Mouse (Mus musculus) layer of hippocampus, adult 18-20 months (tissue): Measurements from ENCODE around the gene Nat8l. TPM values are rescaled to one million over a fixed set of nuclear protein-coding genes. Genes with fewer than 3 reads are reported as not detected.

Experiments used
- DNase-seq, 2 experiments: peaks; one replicate each; pipeline ENCODE4 v3.0.0; 2022; ENCODE audit warnings: low spot score in 2 of 2
- total RNA-seq, 2 experiments: library from RNA; stranded (reverse); gene quantifications; 2 replicates each; pipeline ENCODE4 v1.2.3; 2021

Nat8l gene
- total RNA-seq, 2 experiments from 2014 or later: 144 to 150 TPM

- DNase-seq: no peak
These were observed 5.6 kb downstream of the Nat8l start for GRCm38 (mm10) chr5:34001401-34001800.

DNA sequence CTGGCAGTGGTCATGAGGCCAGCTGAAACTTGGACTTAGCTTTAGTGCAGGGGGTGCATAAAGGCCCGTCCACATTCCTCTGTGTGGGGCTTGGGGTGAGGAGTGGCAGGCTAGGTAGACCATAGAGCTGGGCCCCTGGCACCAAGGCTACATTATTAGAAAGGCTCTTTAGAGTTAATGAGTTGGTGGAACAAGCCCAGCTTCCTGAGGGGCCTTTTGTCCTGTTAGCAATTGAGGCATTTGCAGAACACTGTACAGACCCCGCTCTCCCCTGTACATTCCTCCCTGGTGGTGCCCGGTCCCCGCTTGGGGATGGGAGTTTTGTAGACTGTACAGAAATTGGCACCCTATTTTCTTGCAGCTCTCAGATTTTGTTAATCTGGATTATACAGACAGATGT lies 6.9 kb downstream of the Nat8l start:
- no peak for DNase-seq

DNA sequence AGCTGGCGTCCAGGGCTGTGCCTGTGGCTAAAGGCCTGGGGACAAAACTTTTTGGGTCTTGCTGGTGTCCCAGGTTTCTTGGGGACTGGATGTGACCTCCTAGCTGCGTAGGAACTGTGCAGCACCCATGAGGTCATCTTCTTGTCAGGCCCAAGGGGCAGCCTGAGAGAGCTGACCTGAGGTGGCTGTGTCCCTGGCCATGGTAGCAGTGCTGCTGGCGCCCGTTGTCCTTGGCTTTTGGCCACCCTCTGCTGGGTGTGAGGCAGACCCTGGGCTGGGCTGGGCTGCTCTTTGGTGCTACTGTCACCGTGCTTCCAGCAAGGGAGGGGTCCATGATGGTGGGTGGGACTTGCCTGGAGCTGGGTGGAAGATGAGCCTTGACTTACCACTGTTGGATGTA lies 8.8 kb downstream of the Nat8l start:
- no peak for DNase-seq

DNA sequence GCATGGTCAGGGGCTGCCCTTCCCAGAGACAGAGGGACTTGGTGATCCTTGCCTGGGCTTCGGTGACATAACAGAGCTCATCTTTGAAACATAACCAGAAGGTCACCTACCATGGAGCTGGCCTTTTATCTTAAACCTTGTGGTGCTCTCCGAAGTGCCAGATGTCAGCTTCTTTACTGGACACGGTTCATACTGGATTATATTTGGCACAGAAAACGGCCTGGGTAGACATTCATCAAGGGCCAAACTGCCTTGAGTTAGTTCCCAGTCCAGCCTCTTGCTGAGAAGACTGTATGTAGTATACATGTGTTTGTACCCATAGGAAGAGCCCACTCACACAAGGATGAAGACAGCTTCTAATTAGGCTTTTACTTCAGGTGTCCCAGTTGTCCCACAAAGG lies 11.0 kb downstream of the Nat8l start:
- no peak for DNase-seq

DNA sequence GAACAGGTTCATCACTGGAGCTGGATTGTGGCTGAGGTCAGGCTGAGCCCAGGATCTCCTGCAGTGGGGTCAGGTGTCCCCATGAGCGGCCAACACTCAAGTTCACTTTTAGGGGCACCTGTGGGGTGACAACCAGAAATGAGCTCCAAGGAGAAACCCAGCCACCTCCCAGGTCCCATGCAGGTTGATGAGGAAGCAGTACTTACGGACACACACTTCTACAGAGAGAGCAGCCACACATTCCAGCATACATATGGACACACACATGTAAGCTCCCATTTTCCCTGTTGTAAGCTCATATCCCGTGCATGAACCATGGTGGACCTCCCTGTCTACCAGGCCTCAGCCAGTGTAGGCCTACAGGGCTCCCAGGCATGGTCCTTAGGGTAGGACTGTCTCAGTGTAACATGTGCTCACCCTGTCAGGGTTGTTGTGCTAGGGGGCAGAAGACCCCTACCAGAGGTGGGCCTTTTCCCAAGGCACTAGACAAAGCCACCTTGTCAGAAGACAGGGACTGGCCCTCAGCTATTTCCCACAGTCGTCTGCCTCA lies 11.7 kb downstream of the Nat8l start:
- no peak for DNase-seq

GRCm38 (mm10) chr5:34014652-34015051 lies 18.9 kb downstream of the Nat8l start:
- no peak for DNase-seq

GRCm38 (mm10) chr5:34018968-34019367 lies 23.2 kb downstream of the Nat8l start:
- no peak for DNase-seq

DNA sequence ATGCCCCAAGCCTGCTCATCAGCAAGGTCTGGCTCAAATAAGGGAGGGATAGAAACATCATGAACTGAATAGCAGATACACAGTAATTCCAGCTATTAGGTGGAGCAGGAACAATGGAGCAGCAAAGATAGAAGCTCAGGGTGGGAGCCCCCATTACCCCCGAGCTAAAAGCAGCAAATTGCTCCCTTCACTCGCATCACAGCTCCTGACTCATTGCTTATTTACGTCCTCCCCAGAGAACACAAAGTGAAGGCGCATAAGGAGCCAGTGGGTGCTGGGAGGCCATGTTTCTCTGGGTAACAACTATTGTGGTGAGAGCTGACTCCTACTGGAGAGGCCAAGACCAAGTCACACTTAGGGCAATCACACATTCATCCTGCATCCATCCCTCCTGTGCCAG lies 34.3 kb downstream of the Nat8l start:
- no peak for DNase-seq

- no peak for DNase-seq
These were observed 35.2 kb downstream of the Nat8l start for GRCm38 (mm10) chr5:34031022-34031421.

DNA sequence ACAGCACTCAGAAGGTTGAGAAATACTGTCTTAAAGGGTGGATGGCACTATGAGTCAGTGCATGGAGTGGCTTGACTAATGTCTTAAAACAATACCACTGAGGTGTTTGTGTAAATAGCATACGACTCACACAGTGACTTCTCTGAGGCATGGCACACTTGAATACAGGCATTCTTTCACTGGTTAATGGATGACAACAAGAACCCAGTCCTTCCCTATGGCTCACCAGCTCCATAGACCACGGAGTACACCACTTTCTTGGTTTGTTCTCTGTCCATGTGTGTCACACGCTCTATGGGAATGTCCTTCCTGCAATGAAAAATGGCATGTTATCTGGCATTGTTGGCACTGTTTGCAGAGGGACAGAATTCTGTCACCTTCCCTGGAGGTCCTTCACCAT lies 36.7 kb downstream of the Nat8l start:
- no peak for DNase-seq

Other genes with a start within 250 kb of the Nat8l start
- 100 to 1,000 TPM in 1 of 2 experiments, 10 to 100 TPM in 1; 95.4 to 101 TPM for gene Letm1, start 213.2 kb upstream of the Nat8l start, total RNA-seq
- gene Nsd2, start 175.3 kb upstream of the Nat8l start, total RNA-seq: 100 to 1,000 TPM; 118 to 119 TPM
- gene Nelfa, start 59.6 kb upstream of the Nat8l start, total RNA-seq: 10 to 100 TPM; 19.7 to 20.2 TPM
- 10 to 100 TPM; 62.2 to 63.7 TPM for gene Gm1673, start 12.6 kb upstream of the Nat8l start, total RNA-seq
- 1 to 10 TPM; 1.1 to 1.3 TPM for gene Poln, start 173.5 kb downstream of the Nat8l start, total RNA-seq
- 1 to 10 TPM; 6.3 to 7.5 TPM for gene Haus3, start 173.5 kb downstream of the Nat8l start, total RNA-seq
- gene Mxd4, start 191.7 kb downstream of the Nat8l start, total RNA-seq: 10 to 100 TPM; 84.6 to 86.5 TPM